In the genomic region with DNA sequence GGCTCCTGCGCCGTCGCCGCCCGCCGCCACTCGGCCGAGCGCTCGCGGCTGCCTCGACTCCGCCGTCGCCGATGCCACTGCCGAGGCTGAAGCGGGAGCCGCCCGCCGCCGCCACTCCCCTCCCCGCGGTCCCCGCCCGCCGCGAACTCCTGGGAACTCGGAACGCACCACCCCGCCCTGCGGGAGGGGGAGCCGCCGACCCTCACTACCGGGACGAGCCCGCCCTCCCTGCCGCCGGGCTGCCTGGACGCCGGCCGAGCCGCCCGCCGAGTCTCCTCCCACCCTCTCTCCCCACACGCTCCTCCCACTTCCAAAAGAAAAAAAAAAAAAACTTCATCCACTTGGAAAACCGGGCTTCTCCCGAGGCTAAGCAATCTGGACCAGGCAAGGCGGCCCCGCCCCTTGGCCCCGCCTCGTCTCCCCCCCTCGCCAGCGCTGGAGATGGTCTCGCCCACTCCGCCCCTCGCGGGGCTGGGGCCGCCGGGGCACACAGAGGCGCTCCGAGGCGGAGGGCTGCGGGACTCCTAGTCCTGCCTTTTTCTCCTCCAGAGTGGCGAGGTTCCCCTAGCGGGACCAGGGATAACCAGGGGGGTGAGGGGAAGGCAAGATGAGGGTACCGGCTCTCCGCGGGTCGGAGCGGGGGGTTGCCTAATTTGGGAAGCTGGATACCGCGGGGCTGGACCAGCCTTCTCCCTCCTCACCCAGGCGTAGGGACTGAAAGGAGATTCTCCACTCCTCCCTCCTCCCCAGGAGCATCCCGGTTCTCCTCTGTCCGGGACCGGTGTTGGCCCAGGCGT, we compare ENCODE assay signal across 8 mouse cellular contexts. TPM values are rescaled to one million over a fixed set of nuclear protein-coding genes. Genes with fewer than 3 reads are reported as not detected.
DNase-seq lines count a peak whose midpoint lies in the region; ATAC-seq lines count a peak whose summit lies in the region.

No protein-coding gene starts in this region.

- under 1% methylated on average over 63 of the region's 78 CpGs for WGBS in intestine, embryonic 15.5 days

- peak; percentile 96 for ATAC-seq in intestine, embryonic 15.5 days
- peak; percentile 76 for ATAC-seq in megakaryocyte progenitor cell, adult 5-6 weeks (replicated peaks; ENCODE audit: poor library complexity)

- no peaks in the 10 kb centered on the region for H3K27me3 ChIP-seq in intestine, embryonic 15.5 days (replicated peaks)

- peak overlapping the region; percentile 90 for H3K9ac ChIP-seq in intestine, embryonic 15.5 days

- intact Hi-C loops in left cerebral cortex, postnatal 10 days (cut with DNase I) = loop anchor here (10.0 kb wide), 1 partner anchor 1378 kb away; no protein-coding TSS in a partner anchor

- peak overlapping the region; percentile 98 for H3K27ac ChIP-seq in intestine, embryonic 15.5 days

- H3K9me3 ChIP-seq in intestine, embryonic 15.5 days = no peaks in the 10 kb centered on the region

- no peaks in the 10 kb centered on the region; the same call in 1 of the 2 replicates for H3K4me1 ChIP-seq in intestine, embryonic 15.5 days (replicated peaks)

- peak overlapping the region; percentile 75 for H3K4me2 ChIP-seq in intestine, embryonic 15.5 days (replicated peaks)

- peak overlapping the region; percentile 92 for H3K4me3 ChIP-seq in intestine, embryonic 15.5 days (replicated peaks)

- DNase-seq in adrenal gland, adult 8-10 months = peak; percentile 92
- peak; percentile 96 for DNase-seq in embryo, embryonic 11 days
- peak; percentile 90 to 93 for DNase-seq in gastrocnemius, postnatal 4 days (ENCODE audit: low spot score in 2 of 2)
- DNase-seq in left cerebral cortex, postnatal 10 days (ENCODE audit: extremely low spot score in 1 of 2, low spot score in 2 of 2) = peak; percentile 93 to 96
- DNase-seq in right cerebral cortex, postnatal 36 days (ENCODE audit: low spot score in 2 of 2) = peak; percentile 89 to 90
- peak; percentile 94 for DNase-seq in yolk sac, embryonic 10.5 days (ENCODE audit: low spot score)

- no peaks in the 10 kb centered on the region for H3K36me3 ChIP-seq in intestine, embryonic 15.5 days

RNA-seq across cellular contexts. Expression of a gene that starts 1.2 kb away (rescaled TPM):
- total RNA-seq in adrenal gland, adult 8-10 months (2022) = 10 to 100 TPM; 19.6 to 33.5 (median 27.0) TPM
- 10 to 100 TPM; 34.6 to 35.6 TPM for total RNA-seq in gastrocnemius, postnatal 4 days (2021)
- polyA plus RNA-seq in intestine, embryonic 15.5 days (2015; fragmentation: Nextera tagmentation; extraction: Ambion mirVana) = 43.6 and 44.9 TPM in 2 replicates
- 10 to 100 TPM; 75.2 to 91.7 TPM for total RNA-seq in left cerebral cortex, postnatal 10 days (2021)
- total RNA-seq in megakaryocyte progenitor cell, adult 5-6 weeks (2015) = 0.57 and 0.61 TPM in 2 replicates
- 0.44 and 2.3 TPM in 2 replicates for total RNA-seq in megakaryocyte progenitor cell, adult 5-6 weeks (2017)

Comparison
In these comparisons a context has a peak if more than half of its experiments do, and no peak if none do; other contexts are left out.
1. Peak in every context shown above with its lines: DNase-seq, ATAC-seq, H3K4me3 ChIP-seq and H3K27ac ChIP-seq.
2. RNA of a gene that starts 1.2 kb away (total RNA-seq): 75.2 to 91.7 TPM in left cerebral cortex, postnatal 10 days, 34.6 to 35.6 TPM in gastrocnemius, postnatal 4 days and 19.6 to 33.5 TPM in adrenal gland, adult 8-10 months; 0.44 to 2.3 TPM in megakaryocyte progenitor cell, adult 5-6 weeks; every median in the first group is over 4 times any median in the second.